Mouse (Mus musculus): Measurements from ENCODE around the gene Cacnb4.

The Cacnb4 gene

DNA sequence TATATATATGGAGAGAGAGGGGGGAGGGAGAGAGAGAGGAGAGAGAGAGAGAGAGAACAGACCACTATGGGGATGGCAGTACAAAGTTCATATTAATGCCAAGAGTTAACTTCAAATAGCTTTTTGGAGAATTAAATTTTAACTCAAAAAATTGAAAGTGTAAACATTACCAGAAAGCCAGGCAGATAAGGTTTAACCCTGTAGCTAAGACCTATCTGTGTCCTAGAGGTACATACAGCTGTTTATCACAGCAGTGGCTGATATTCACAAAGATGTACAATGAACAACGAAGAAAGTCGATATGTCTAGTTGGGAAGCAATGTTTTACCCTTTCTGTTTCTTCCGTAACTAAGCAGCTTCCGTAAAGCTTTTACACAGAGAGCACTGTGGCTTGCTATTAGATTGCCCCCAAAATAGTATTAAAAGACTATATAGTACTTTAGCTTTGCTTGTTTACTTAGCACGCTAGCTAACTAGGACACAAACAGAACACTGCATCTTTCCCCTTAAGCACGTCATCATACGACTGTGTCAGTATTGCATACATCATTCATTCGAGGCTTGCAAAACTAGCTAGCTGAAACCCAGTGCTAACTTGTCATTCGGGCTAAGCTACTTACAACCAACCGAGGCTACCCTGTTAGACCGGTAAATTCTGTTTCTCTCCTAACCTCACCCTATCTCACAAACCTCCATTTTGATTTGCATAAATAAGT, 72.5 kb downstream of the Cacnb4 start:
- DNase-seq, result no peak

DNA sequence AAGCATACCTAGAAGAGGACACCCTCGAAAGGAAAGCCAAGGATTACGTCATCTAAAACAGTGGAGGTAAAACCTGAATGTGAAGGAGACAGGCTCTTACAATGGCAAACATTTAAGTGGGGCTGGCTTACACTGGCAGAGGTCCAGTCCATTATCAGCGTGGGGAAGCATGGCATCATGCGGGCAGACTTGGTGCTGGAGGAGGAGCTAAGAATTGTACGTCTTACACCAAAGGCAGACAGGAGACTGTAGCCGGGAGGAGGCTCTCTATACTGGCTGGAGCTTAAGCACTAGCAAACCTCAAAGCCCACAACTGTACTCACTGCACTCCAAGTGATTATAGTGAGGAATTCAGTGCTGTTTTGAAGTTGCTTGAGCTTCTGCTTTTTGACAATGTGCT, 73.2 kb downstream of the Cacnb4 start:
- DNase-seq, result peak; percentile 32 to 44

DNA sequence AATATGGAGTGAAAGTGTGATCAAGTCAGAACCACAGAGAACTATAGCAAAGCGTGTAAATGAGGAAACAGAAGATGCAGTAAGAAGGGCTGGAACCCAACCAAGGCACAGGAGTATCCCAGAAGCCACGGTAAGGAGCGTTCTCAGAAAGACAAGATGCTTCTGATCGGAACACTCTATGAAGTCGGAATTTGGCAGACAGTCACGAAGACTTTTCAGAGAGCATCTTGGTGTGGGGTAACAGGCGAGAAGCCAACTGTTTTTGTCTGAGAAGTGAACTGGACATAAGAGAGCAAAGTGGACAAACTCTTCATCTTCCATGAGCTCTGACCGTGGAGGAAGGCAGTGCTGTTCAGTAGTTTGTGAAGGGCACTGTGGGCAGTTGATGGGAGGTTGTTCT, 73.7 kb downstream of the Cacnb4 start:
- DNase-seq, result peak; percentile 18 to 29

DNA sequence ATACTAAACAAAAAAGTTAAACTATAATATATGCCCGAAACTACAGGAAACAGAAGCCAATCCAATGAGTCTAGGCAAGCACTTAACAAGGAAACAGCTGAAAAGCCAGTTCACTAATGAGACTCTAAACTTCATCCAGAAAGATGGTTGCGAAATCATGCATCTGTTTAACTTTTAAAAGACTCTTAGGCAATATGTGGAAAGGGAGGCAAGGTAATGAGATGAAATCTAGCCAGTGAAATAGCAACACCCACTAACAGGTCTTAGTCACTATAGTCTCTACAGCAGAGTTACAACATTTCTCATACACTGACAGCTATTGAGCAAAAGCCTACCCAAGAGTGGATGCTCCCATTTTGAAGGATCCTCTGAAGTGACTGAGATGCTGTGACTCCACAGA, 74.4 kb downstream of the Cacnb4 start:
- DNase-seq, result no peak

DNA sequence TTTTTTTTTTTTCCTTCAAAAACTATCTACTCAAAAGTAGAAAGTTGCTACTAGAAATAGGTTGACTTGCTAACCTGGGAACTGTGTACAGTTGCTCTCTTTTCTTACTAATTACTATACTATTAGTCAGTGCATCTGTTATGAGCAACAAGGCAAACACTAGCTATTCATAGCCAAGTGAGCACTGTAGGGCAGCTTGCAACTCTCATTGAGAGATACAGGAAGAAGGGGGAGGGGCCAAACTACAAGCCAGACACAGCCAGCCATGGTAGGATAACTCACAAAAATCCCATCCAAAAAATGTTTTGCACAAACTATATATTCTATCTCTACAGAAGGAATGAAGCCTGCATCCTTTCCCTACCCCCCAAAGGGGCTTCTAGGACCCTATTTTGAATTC, 79.1 kb downstream of the Cacnb4 start:
- DNase-seq, result no peak

DNA sequence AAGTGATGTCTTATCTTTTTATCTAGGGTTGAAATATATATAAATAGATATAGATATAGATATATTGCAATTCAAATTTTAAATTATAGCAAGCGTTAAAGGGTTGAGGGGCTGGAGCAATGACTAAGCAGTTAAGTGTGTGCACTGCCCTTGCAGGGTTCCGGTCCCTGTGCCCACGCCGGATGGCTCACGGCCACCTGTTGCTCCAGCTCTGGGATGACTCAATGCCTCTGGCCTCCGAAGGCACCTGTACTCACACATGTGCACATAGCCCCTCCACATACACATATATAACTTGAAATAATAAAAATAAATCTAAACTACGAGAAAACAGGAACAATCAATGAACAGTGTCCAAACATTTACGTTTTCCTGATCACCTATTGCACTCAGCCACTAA, 82.8 kb downstream of the Cacnb4 start:
- no peak for DNase-seq

DNA sequence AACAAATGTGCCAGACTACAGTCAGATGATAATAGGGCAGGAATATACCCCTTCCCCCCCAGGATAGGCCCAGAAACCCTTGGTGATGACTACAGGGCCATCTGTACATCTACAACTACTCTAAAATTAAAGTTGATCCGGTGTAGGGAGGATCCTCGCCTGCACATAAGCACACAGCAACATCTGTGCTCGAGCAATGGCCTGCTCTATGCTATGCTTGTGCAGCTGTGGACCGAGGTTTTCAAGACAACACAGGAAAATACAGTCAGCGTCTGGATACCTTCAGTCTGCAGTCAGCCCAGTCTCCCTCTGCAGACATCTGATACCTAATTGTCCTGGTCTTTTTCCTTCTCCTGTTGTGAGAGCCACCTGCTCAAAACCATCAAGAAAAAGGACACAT, 83.4 kb downstream of the Cacnb4 start:
- DNase-seq, result no peak

DNA sequence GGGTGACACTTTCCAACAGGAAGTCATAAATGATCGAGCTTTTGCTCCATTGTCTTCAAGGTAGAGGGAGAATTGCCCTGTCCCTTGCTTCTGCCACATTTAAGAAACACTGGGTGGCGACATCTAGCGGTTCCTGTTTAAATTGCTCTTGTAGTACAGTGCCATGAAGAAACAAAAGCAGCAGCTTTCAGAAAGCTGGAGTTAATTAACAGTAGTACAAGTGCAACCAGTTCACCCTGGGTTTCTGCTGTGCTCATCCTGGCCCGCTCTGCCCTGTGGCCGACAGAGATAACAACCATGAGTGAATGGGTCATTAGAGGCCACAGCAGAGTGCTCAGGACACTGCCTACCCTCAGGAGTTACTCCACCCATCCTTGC, 85.7 kb downstream of the Cacnb4 start:
- peak; percentile 88 to 91 for DNase-seq

DNA sequence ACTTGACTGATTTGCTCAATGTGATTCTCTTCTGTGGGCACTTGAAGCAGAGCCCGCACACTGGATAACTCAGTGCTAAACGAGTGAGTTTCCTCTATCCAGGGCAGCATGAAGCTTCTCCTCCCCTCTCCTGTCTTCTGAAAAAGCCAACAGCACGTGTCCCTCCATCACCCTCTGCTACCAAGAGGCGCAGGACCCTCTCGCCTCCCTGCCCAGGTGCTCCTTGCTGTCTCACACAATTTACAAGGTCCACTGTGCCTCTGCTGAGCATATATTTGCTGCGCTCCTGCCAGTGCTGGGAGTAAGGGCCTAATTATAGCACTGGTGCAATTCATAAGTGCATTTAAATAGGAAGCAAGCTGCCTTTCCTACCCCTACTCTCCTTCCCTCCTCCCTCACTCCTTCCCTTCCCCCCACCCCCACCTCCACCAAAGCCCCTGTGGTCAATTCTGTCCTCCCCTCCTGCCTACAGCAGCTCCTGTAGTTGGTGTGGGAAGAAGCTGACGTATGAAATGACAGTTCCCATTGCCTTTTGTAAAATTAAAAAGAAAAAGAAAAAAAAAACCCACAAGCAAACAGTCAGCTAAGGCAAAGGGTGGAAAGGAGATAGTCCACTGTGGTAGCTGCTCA, 86.2 kb downstream of the Cacnb4 start:
- no peak for DNase-seq

DNA sequence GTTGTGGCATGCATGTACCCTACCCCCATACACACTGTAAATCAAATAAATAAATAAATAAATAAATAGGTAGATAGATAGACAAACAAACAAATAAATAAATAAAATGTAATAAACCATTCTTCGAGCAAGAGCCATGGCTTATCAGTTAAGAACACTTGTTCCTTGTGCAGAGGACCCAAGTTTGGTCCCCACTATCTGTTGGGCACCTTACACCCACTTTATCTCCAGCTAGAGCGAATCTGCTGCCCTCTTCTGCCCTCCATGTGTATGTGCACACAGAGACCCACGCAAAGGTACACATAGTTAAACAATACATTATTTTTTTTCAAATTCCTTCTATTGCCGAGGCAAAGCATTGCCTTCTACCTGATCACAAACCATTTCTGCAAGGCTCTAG, 87.1 kb downstream of the Cacnb4 start:
- peak in 1 of 2 experiments; percentile 26 for DNase-seq

DNA sequence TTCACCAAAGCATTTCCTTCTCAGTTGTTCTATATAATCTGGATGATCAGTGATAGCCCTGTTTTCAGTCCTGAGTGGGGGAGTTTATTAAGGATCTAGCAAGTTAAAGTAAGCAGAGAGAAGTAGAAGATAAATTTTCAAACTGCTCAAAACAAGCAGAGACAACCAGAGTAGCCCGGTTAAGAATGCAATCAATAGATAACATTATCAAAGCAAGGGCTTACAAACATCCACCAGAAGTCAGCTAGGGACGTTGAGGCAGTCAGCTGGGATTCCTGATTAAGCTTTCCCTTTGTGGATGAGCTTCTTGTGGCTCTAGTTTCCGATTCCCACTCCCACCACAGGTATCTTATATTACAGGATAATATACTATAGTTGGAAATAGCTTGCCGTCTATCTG, 91.2 kb downstream of the Cacnb4 start:
- no peak for DNase-seq

DNA sequence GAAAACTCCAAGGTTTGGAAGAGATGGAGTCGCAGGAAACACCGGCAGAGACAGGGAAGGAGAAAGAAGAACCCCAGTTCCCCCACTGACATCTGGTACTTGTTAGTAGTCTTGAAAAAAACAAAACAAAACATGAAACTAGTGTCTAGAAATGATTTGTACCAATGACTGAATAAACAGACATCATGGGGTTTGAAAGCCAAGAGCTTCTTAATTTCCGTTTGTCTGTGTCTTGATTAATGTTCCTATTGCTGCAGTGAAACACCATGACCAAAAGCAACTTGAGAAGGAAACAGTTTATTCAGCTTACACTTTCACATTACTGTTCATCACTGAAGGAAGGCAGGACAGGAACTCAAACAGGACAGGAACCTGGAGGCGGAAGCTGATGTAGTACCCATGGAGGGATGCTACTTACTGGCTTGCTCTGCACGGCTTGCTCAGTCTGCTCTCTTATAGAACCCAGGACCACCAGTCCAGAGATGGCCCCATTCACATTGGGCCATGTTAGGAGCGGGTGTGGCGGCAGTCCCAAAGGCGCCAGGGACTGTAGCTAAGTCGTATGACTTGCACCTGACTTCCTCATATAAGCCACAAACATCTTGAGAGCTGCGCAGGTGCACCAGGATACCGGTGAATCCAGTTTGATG, 95.4 kb downstream of the Cacnb4 start:
- no peak for DNase-seq

DNA sequence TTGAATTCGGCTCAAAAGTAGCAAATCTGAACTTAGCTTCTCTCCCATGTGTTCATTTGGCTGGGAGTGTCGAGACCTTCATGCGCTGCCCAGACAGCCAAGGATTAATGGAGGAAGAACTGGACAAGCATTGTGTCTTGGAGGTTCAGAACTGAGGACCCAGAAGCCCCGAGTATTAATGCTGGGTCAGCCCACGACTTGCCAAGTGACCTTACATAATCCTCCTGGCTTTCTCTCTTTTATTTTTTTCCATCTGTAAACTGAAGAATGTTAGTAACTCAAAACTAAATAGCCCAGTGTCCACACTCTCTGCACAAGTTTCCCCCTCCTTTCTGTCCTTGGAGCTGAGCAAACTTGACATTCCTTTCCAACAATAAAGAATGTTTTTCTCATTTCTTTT, 95.9 kb downstream of the Cacnb4 start:
- DNase-seq, result no peak

DNA sequence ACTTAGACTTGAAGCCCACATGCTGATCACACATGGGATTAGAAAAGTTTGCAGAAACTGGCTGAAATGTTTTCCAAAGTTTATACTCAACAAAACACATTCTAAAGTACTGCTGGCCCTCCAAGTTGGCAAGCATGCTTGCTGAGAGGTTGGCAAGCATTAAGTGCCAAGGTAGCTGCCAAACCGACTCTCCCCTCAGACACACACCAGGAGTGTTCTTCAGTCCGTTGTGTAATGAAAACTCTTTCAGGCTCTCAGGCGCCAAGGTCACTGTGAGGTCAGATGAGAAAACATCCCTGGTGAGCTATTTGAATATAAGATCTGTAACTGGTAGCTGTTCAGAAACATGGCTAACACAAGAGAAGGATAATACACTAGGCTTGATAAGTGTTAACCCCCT, 97.8 kb downstream of the Cacnb4 start:
- peak; percentile 17 to 49 for DNase-seq

DNA sequence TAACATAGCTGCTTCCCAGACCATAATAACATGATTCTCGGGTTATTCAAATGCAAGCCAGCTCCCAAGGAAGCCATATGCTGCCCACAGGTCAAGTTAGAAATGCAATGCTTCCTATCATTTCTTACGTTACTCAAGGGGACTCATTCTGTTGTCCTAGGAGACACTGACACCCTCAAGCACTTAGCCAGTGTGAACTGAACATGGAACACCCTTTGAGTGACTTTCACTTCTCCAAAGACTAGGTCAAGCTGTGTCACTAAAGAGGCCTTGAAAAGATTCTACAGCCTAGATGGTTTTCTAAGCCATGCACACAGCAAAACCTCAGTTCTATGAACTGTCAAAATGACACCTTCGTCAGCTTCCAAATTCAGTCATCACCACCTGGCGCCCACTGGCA, 98.9 kb downstream of the Cacnb4 start:
- no peak for DNase-seq

DNA sequence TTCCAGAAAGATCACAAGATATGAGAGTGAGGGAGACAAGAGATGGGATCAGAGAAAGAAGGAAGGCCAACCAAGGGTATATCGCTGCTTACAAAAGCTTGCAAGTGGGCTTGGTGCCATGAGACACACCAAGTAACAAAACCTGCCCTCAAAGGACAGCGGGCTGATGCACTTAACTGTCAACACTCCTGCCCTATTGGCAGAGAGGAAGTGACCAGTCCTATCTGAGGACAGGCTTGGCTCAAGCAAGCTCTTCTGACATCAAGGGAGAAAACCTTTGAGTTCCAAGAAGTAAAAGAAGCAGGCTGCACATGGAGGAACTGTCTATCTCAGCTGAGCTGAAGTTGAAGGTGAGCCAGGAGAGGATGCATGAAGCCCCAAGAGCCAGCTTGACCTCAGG, 100.1 kb downstream of the Cacnb4 start:
- DNase-seq, result no peak

DNA sequence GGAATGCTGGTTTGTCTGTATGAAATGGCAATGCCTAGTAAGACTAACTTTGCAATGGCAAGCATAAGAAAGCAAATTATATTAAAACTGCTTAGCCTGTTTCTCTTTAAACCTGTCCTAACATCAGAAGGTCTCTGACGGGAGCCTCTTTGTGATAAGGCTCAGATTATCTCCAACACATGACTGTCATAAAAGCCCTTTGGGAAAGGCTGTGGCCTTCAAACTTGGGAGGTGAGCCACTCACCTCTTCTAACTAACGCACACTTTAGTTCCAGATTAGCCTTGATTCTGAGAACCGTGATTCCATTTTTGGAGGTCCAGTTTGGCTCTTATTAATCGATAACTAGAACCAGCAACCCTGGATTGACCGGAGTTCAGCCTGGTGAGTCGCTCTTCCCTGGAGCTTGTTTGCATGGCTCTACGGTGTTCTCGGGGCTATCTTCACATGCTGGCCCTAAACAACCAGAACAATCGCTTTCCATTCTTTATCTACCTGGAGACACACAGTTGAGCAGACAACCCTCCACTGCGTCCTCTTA, 100.9 kb downstream of the Cacnb4 start:
- no peak for DNase-seq

DNA sequence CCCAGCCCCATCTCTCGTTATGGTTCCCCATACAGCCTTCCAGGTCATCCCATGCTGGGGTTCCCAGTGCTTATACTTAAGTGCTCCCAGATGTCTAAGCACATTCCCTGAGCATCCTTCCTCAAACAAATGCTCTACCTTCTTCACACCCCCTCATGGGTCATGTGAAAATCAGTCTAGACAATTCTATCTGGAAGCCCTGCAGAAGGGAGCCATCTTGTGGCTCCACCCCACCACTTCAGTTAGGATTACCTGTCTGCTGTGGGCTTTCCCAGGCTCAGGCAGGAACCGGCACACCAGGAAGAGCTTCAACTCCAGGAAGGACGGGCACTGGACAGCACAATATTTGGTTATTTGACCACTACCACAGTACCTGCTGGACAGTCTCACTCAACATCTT, 101.7 kb downstream of the Cacnb4 start:
- DNase-seq, result peak in 1 of 2 experiments; percentile 17

DNA sequence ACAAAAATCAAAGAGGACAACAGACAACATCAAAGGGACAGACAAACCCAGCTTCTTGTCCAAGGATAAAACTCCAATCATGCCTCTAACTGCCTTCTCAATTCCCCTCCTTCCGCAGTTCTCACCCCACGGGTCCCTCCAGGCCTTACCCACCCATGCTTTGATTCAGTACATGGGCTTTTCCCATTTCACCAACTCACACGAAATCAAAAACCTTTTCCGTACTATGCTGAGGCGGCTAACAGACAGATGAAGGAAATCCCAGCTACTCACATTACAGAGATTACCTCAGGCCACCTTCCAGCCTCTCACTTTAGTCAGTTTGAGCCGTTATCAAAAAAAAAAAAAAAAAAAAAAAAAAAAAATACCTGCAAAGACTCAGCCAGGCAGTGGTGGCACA, 104.4 kb downstream of the Cacnb4 start:
- DNase-seq, result no peak

DNA sequence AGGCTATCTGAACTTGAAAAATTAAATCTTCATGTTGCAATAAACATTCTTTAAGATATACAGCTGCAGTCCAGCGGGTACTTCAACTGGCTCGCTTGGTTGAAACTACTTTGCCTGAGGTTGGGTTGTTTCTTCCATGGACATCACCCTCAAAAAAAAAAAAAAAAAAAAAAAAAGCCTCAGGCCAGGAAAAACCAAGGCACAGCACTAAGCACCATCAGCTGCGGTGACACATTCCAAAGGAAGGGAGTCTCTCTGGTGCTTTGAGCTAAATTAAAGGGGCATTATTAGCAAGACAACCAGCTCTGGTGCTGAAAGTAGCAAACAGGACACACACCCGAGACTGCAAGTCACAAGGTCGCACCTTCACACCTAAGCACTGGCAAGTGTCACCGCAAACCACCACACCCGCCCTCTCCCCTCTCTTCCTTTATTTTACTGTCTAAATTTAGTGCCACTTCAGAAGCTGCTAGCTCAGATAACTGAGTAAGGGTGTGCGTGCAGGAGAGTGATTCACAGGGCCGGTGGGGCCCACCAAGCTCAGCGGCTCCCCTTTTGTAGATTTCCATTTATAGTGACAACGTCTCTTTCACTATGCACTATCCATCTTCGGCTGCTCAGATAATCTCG, 105.2 kb downstream of the Cacnb4 start:
- no peak for DNase-seq

DNA sequence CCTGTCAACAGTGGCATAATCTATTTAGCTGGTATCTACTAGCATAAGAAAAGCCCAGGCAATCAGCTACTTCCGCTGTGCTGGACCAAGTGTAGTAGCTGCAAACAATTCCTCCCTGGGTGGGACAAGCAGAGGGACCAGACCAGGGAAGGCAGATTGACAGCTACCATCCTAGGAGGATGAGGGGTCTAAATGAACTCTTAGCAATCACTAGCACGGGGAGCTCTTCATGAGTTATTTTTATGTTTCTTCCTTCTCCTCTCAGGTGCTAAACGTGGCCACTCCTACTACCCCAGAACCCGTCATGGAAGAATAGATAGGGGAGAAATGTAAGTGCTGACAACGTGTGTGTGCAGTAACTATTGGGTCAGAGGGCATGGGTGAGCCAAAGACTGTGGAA, 105.8 kb downstream of the Cacnb4 start:
- no peak for DNase-seq

DNA sequence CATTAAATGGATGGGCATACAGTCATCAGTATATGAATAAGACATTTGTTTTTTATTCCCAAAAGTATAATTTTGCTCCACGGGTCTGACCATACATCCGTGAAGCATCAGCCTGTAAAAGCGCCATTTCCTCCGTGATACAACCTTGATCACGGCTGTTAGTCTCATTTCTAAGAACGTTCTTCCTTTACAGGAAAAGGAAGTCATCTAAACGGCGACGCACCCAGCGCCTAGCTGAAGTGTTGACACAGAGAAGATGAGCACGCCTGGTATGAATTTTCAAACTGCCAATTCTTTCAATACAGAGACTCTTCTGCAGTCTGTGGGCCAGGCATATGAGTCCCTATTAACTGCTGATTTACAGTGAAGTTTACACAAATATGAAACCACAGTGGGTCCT, 106.5 kb downstream of the Cacnb4 start:
- no peak for DNase-seq

DNA sequence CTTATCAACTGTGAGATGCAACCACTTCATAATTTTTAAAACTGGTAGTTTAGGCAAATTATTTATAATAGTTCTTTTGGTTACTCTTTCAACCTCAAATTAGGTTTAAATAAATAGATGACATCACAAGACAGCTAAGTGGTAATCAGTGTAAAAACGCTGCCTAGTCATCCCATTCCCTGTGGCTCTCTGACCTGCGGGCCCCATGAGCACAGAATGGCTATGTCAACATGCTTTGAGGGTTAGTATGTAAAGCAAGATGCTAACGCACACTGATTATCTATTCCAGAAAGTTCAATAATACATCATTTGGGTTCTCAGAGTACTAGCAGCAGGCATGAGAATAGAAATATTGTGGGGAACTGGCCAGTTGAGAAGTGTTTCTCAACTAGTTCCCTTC, 108.5 kb downstream of the Cacnb4 start:
- DNase-seq, result no peak

DNA sequence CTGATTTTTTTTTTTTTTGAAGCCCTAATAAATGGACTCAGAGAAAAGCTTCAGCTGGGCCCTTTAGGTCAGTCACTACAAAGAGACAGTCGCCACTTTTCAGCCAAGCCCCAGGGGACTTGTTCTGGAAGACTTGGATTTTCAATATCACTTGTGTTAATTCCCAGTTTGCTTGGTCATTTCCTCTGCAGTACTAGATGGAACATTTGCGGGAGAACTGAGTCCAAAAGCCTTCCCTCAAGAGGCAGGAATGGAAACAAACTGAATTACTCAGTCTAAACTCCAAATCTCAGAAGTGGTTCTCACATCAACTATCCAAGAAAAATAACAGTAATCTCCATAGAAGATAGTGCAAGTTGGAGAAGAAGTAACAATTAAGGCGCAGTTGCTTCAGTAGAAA, 109.2 kb downstream of the Cacnb4 start:
- DNase-seq, result no peak
